In genomic region chr5:64196250-64196865, GRCm38 (mm10) we compare ENCODE assay signal across 9 mouse cellular contexts. TPM values are rescaled to one million over a fixed set of nuclear protein-coding genes. Genes with fewer than 3 reads are reported as not detected.
A peak's percentile ranks its signal among the peaks of the same experiment; 100 is the strongest.
DNase-seq lines count a peak whose midpoint lies in the region; ATAC-seq and TF ChIP-seq lines count a peak whose summit lies in the region.
"Had no signal": no experiment of that assay in that cellular context is flagged by ENCODE, and none has a peak within 500 bp of the region (broad histone marks: within the 10 kb centered on the region; RNA-seq: fewer than 3 reads in every experiment).

No protein-coding gene starts in this region.

- ATAC-seq in heart, embryonic 16.5 days (replicated peaks; ENCODE audit: extremely low read depth, insufficient read depth, low FRiP score) = 0 out of 2 replicates have a peak, but pooled peaks have one; percentile 21
- ATAC-seq in Patski = peak; percentile 91

- POLR2A ChIA-PET in Patski (lab: Charles Lee) = interaction anchor here (1.1 kb wide), 1 partner anchor 37 kb away, joined by 3 read pairs; no protein-coding TSS in a partner anchor

- no peak for DNase-seq in heart, postnatal 25 days (ENCODE audit: low spot score)
- DNase-seq in 3134 (ENCODE audit: extremely low read depth, insufficient read length, low spot score) (peak; percentile 49), Patski (ENCODE audit: low read depth, low spot score) (peak; percentile 94)
- DNase-seq in spleen, adult 18-20 months = no peak
- no peak for DNase-seq in spleen, postnatal 36 days (ENCODE audit: low spot score in 2 of 2)
- DNase-seq in right cerebral cortex, adult 18-20 months = no peak
- DNase-seq: lung, postnatal 4 days had no signal

- no peak overlapping the region for H3K27ac ChIP-seq in heart, embryonic 16.5 days (ENCODE audit: low read length)
- H3K27ac ChIP-seq in embryonic fibroblast, embryonic 13.5 days (ENCODE audit: insufficient read depth, low read length) = peak overlapping the region; percentile 35; the same call in 1 of the 2 replicates

- no peak overlapping the region for H3K4me3 ChIP-seq in heart, embryonic 16.5 days (ENCODE audit: low read length)
- no peak overlapping the region for H3K4me3 ChIP-seq in embryonic fibroblast, embryonic 13.5 days (ENCODE audit: insufficient read depth, low read length)

- CTCF ChIA-PET in Patski (lab: Charles Lee) = interaction anchor here (1.0 to 1.5 kb wide), 3 partner anchors 22 to 60 kb away, joined by 3 to 4 read pairs (median 4); partner anchors contain the start of gene Tbc1d1

- H3K36me3 ChIP-seq in heart, embryonic 16.5 days (ENCODE audit: control insufficient read depth, insufficient read depth) = no peaks in the 10 kb centered on the region; the same call in 1 of the 2 replicates

- intact Hi-C loops in heart, postnatal 25 days (cut with DNase I) = no loop called here

- TF ChIP-seq POLR2A in embryonic fibroblast, embryonic 13.5 days (IDR thresholded peaks at IDR 0.05; ENCODE audit: low read depth, low read length) = no peak

- H3K4me1 ChIP-seq in heart, embryonic 16.5 days (ENCODE audit: control insufficient read depth, insufficient read depth, low read length) = peaks cover 13% of the 10 kb centered on the region
- peaks cover 14% of the 10 kb centered on the region for H3K4me1 ChIP-seq in embryonic fibroblast, embryonic 13.5 days (ENCODE audit: control insufficient read depth, insufficient read depth, low read length)

- no peak overlapping the region for H3K4me2 ChIP-seq in heart, embryonic 16.5 days (ENCODE audit: low read depth, low read length)

- 90% methylated on average over 1 of the region's 1 CpGs for whole genome bisulfite sequencing in heart, embryonic 16.5 days

- H3K9ac ChIP-seq in heart, embryonic 16.5 days (ENCODE audit: low read length) = no peak overlapping the region

- in situ Hi-C loops in Patski (cut with MboI; ENCODE audit: low pct_unique_long_range_greater_than_20kb) = loop anchor here (10.0 kb wide), 1 partner anchor 148 kb away; no protein-coding TSS in a partner anchor

- no peaks in the 10 kb centered on the region for H3K27me3 ChIP-seq in heart, embryonic 16.5 days (ENCODE audit: control insufficient read depth, insufficient read depth, low read length)
- no peaks in the 10 kb centered on the region for H3K27me3 ChIP-seq in Patski

- no peak for TF ChIP-seq CTCF in Patski (IDR thresholded peaks at IDR 0.05)
- no peak for TF ChIP-seq CTCF in embryonic fibroblast, embryonic 13.5 days (IDR thresholded peaks at IDR 0.05; ENCODE audit: borderline replicate concordance, insufficient read depth, low read length)

- H3K9me3 ChIP-seq in heart, embryonic 16.5 days (replicated peaks; ENCODE audit: control insufficient read depth, low read length) = peaks cover 2% of the 10 kb centered on the region

RNA-seq across cellular contexts. Expression of gene Tbc1d1, which starts 40.3 kb away (rescaled TPM):
- polyA plus RNA-seq in heart, embryonic 16.5 days (2015; fragmentation: Nextera tagmentation; extraction: Ambion mirVana) = 27.4 and 28.5 TPM in 2 replicates
- total RNA-seq in heart, postnatal 25 days (2021) = 10 to 100 TPM; 17.0 to 20.2 TPM
- 45.9 TPM for polyA plus RNA-seq in Patski (2021)
- 37.9 and 47.1 TPM in 2 replicates for polyA plus RNA-seq in embryonic fibroblast, embryonic 13.5 days (2011; ENCODE audit: insufficient read length, low read depth, missing spikeins)

Comparison
In these comparisons a context has a peak if more than half of its experiments do, and no peak if none do; other contexts are left out.
1. DNase-seq: peak in 3134 (single experiment) and Patski (single experiment); none in heart, postnatal 25 days (single experiment), spleen, adult 18-20 months (0 of 2), spleen, postnatal 36 days (0 of 2) and right cerebral cortex, adult 18-20 months (single experiment).